Mouse (Mus musculus): ENCODE results near the gene Fam3c.

The Fam3c gene

GRCm38 (mm10) chr6:22292056-22292455 is 64.0 kb downstream of the Fam3c start:
- 60% methylated on average over 4 of the region's 4 CpGs for WGBS

- 88% methylated on average over 8 of the region's 8 CpGs for WGBS
Measured at GRCm38 (mm10) chr6:22290790-22291189, 65.3 kb downstream of the Fam3c start.

DNA sequence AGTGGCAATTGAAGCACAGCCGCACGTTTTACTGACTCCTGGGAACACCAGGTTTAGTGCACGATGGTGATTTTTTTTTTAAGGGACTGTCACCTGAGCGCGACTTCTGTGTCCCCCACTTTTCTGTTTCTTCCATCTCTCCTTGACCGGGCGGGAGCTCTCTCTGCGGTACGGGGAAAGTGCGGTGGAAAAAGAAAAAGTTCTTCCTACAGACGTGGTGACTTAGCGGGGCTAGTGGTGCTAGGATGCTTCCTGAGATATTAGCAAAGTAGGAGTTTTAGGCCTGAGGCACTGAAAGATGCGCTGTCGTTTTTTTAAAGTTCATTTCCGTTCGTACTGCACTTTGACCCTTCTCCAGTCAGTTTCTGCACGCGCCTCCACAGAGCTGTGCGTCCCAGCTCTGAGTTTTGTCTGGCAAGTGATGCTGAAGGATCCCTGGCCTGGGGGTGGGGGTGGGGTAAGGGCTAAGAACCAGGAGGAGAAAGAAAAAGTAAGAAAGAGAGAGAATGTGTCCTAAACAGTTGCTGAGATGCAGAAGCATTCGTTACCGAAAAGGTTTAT is 66.5 kb downstream of the Fam3c start:
- 8% methylated on average over 21 of the region's 21 CpGs for WGBS

DNA sequence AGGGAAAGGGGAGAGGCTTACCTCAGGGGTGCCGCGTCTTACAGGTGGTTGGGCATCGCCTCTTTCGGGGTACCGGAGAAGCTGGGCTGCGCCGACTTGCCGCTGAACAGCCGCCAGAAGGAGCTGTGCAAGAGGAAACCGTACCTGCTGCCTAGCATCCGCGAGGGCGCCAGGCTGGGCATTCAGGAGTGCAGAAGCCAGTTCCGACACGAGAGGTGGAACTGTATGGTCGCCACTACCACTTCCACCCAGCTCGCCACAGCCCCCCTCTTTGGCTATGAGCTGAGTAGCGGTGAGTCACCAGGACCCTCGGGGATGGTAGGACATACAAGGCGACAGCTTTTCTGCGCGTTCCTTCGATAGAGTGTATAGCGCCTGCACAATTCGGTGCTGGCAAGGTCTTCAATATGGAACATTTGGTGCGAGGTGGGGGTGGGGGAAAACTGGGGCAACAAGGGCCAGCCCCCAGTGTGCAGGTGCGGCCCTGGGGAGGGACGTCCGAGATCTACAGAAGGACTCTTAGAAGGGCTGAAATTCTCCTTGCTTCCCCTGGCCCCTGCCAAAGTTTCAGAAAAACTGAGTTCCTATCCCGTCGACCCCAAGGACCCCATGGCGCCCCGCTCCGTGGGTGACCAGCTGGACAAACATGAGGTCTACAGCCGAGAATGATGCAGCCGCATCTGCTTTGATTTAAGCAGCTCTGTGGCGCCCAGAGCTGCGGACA is 67.1 kb downstream of the Fam3c start:
- 2% methylated on average over 38 of the region's 38 CpGs for WGBS

DNA sequence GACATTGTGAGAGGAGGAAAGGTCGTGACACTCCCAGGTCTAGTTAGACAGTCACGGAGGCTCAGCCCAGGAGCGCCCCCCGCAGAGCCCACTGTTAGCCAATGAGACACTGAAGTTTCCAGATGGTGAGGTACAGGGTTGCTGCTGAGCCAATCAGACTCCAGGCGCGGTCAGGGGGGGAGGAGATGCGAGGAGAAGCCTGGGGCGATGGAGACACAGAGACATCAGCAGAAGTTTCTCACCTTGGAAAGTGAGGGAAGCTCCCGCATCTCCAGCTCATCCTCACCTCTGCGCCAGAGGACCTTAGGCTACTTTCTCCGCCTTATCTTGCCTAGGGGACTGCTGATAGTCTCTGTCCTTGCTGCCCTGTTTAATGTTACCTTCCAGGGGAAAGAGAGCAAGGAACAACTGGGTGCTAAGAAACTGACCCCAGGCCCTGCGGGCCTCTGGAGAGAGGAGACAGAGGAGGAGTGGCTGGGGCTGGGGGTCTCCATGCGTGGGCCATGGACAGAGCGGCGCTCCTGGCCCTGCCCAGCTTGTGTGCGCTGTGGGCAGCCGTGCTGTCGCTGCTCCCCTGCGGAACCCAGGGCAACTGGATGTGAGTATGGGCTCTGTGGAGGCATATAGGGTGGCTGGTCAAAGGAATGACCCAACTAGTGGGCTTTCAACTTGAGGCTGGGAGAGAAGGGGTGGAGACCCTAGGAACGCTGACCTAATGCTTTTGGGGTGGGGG is 67.9 kb downstream of the Fam3c start, which contains the start of gene Wnt16:
Wnt16 (plus strand) TSS at position 224 of the 733 bp plus-strand sequence.
- 5% methylated on average over 20 of the region's 20 CpGs for WGBS

DNA sequence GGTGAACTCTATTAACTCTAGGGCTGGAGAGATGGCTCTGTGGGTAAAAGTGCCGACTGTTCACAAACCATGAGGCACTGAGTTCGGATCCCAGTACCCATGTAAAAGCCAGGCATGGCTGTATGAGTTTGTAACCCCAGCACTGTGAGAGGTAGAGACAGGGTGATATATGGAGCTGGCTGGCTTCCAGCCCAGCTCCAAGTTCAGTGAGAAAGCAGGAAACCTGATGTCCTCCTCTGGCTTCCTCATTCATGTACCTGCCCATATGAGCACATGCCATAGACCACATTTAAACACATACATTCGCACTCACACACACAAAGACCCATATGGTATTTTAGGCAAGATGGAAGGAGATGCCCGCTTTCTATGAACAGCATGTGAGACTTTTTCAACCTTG is 73.6 kb downstream of the Fam3c start:
- WGBS = 91% methylated on average over 4 of the region's 4 CpGs

- WGBS = 35% methylated on average over 14 of the region's 14 CpGs
Measured at GRCm38 (mm10) chr6:22280217-22280861, 75.7 kb downstream of the Fam3c start.

GRCm38 (mm10) chr6:22277941-22278340 is 78.1 kb downstream of the Fam3c start:
- 91% methylated on average over 3 of the region's 3 CpGs for WGBS

DNA sequence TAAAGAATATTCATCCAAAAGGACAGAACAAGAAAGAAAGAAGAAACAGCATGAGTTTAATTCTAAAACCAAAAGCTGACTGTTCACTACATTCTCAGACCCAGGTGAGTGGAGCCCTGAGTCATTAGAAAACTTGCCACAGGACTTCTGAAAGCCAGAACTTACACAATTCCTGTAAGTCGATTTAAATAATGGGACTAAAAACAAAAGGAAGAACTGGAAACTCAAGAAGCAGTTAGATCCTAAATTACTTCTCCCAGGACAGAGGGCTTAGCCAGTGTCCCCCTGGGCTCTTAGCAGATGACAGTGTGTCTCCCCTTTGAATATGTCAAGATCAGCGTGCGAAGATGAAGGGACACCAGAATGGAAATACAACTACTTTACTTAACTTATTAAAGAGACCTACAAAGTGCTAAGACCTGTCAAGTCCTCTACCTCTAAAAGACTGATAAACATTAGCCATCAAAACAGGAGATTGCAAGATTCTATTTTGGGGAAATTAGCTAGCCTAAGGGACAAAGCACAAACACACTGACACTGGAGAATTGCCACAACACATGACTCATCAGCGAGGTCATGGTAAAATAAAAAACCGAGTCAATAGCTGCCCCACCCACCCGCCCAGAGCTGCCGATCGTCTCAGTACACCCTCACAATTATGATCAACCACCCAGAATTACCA is 86.1 kb downstream of the Fam3c start:
- WGBS = 58% methylated on average over 8 of the region's 8 CpGs

DNA sequence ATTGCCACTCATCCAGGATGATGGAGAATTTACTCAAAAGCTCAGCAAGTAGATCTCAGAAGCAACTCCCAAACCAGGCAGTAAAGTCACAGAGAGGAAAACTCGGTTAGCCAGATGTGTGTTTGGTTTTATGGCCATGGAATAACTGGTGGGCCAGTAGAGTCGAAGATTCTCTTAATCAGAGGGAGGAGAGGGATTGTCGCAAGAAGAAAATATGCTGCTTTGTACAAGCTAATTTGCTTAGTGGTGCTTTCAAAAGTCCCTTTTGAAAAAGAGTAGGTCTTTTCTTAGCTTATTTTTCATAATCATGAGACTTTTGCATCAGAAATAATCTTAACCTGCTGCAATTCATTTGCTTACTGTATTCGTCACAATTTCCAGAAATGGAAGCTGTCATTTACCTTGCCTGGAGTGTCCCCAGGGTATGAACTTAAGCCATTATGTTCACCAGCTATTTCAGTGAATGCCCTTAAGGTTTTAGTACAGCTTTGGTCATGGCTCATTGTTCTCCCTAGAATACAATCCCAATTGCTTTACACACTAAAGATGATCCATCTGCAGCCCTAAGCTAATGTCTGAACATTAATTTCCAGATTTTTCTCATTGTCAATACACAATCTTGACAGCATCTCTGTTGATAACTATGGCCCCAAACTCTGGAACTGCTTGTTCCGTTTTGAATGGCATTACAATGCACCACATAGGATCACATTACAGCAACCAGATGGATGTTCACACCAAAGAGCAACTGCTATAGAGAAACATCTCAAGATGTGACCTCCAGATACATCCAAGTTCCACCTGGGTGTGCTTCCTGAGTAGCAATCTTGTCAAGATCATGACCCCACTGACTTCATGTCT is 88.0 kb downstream of the Fam3c start:
- 84% methylated on average over 5 of the region's 5 CpGs for WGBS

GRCm38 (mm10) chr6:22266018-22266417 is 90.0 kb downstream of the Fam3c start:
- 81% methylated on average over 4 of the region's 4 CpGs for WGBS

DNA sequence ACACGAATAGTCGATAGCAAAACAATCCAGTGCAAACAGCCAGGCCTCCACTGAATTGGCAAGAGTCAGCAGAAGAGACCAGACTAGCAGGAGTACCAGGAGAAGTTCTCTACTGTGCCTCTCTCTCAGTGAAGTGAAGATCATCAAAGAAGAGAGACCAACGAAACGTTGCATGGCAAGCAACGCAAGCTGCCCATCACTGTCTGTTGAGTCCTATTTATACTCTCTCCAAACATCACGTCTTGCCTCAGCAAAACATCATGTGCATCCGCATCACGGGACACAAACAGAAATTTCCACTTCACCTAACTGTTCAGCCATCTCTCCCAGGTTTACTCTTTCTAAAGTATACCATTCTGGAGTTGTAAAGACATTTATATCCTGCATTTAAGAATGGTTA is 91.9 kb downstream of the Fam3c start:
- 89% methylated on average over 8 of the region's 8 CpGs for WGBS

- 75% methylated on average over 4 of the region's 4 CpGs for WGBS
Measured at GRCm38 (mm10) chr6:22262519-22262918, 93.5 kb downstream of the Fam3c start.

DNA sequence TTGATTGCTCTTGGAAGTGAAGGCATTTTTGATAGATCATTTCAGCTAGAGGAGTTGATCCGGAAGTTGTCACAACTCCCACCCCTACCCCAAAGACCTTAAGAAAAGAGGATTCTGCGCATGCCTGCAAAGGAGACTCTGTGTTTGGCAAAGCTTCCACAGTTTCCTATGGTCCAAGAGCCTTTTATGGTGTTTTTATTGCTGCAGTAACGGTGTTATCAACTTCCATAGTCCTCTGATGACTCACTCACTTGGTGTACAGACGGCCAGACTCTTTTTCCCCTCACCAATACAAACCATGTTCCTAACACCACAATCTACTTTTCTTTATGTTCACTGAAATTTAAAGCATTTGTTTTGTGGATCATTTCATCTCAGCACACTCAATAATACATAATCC is 97.3 kb downstream of the Fam3c start:
- 90% methylated on average over 4 of the region's 4 CpGs for WGBS
